Mouse (Mus musculus): ENCODE results near the gene Stxbp6. TPM values are rescaled to one million over a fixed set of nuclear protein-coding genes. Genes with fewer than 3 reads are reported as not detected.

The Stxbp6 gene
- polyA plus RNA-seq, 1 experiment from 2014 or later = 5.5 TPM

DNA sequence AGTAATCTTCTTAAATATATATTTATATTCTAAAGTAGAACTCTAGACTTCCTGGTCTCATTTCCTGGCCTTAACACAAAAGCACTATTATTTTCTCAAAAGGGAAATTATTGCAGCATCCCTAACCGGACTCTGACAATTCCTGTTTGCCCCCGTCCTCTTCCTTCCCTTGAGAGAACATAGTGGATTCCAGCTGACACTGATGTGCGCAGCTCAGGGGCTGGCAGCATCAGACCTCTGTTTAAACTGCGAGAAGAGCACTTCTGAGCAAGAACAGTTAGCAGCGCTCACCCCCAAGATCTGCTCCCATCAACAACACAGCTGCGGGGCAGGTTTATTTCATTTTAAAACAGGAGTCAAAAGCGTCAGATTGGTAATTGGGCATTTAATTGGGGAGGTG, 142.8 kb downstream of the Stxbp6 start:
- Histone ChIP-seq H3K4me3 (no peak overlapping the region), H3K4me2 (no peak overlapping the region), H3K36me3 (no peaks in the 10 kb centered on the region), H3K9ac (no peak overlapping the region), H3K4me1 (no peaks in the 10 kb centered on the region), H3K27me3 (replicated peaks) (no peaks in the 10 kb centered on the region), H3K9me3 (replicated peaks) (no peaks in the 10 kb centered on the region), H3K27ac (no peak overlapping the region)
- 66% methylated on average over 7 of the region's 7 CpGs for WGBS (ENCODE audit: insufficient replicate concordance)
- no peak for ATAC-seq

DNA sequence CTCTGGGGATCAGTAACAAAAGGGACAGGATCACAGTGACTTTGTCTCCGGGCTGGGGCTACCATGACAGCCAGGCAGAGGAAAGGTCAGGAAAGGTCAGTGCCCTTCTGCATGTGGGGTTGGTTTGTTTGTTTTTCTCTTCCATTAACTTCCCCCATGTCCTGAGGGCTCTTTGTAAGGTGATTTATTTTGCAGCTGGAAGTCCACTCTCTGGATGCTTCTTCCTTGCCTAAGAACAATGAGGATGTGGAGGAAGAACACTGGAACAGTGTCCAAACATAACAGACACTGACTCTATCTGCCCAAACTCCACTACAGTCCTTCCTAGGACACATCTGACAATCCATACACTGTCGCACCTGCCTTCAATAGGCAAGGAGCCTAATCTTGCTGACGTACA, 146.1 kb downstream of the Stxbp6 start:
- no peaks in the 10 kb centered on the region for H3K27me3 ChIP-seq (replicated peaks)
- H3K9ac ChIP-seq = no peak overlapping the region
- no peaks in the 10 kb centered on the region for H3K4me1 ChIP-seq
- H3K4me3 ChIP-seq = no peak overlapping the region
- H3K9me3 ChIP-seq (replicated peaks) = no peaks in the 10 kb centered on the region
- H3K36me3 ChIP-seq = no peaks in the 10 kb centered on the region
- no peak overlapping the region for H3K27ac ChIP-seq
- no peak for ATAC-seq
- 53% methylated on average over 3 of the region's 3 CpGs for WGBS (ENCODE audit: insufficient replicate concordance)
- H3K4me2 ChIP-seq = no peak overlapping the region

DNA sequence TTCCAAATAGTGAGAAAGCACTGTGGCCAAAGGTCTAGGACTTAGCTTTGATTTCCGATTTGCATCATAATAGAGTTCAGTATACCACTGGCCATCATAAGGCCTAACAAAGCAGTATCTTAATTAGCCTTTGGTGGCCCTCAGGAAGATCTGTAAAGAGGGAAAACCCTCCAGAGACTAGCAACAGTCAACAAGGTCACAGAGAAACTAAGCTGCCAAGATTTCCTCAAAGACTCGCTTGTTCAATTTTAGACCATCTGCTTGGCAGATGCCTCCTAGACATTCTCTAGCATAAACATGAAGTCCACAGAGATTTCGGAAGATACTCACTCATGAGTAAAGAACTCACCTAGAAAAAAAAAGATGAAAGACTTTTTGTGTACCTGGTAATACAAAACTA, 148.6 kb downstream of the Stxbp6 start:
- WGBS (ENCODE audit: insufficient replicate concordance) = 69% methylated on average over 3 of the region's 3 CpGs

DNA sequence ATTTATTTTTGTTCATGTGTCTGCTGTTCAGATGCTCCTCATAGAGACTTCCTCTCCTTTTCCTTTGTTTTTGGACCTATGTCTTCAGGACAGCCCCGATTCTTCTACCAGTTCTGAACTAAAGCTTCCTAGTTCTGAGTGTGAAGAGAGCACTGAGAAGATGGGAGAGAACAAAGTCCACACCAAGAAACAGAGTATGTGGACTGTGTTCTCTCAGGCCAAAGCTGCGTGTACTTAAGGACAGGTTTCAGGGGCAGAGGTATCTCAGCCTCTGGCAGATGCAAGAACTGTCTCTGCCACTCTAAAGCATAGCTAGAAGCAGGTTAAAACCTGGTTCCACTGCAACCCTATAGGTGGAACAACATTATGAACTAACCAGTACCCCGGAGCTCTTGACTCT, 151.2 kb downstream of the Stxbp6 start:
- Histone ChIP-seq H3K9ac (no peak overlapping the region), H3K9me3 (replicated peaks) (no peaks in the 10 kb centered on the region), H3K36me3 (no peaks in the 10 kb centered on the region), H3K4me3 (no peak overlapping the region), H3K27me3 (replicated peaks) (no peaks in the 10 kb centered on the region), H3K4me2 (no peak overlapping the region), H3K4me1 (no peaks in the 10 kb centered on the region), H3K27ac (no peak overlapping the region)
- WGBS (ENCODE audit: insufficient replicate concordance) = 62% methylated on average over 3 of the region's 3 CpGs
- no peak for ATAC-seq

More for the DNA sequence above, 148.6 kb downstream of the Stxbp6 start:
- Histone ChIP-seq H3K4me2 (no peak overlapping the region), H3K9me3 (replicated peaks) (no peaks in the 10 kb centered on the region), H3K27me3 (replicated peaks) (no peaks in the 10 kb centered on the region), H3K27ac (no peak overlapping the region), H3K4me1 (no peaks in the 10 kb centered on the region), H3K9ac (no peak overlapping the region), H3K4me3 (no peak overlapping the region), H3K36me3 (no peaks in the 10 kb centered on the region)
- no peak for ATAC-seq

DNA sequence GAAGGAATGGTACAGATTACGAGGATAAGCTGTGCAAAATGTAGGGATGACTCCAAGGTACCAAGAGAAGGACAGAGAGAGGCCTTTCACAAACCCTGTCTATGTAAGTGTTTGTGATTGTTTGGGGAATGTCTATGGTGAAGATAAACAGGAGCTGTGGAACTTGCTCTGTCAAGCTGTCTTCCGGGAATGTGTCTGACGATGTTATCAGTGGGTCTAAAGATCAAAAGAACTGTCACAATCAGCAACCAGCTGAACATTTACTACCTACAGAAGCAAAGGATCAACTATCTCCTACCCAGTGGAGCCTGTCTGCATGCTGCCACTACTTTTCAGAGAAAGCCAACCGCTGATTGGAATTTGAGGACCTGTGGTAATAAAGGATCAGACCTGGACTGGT, 152.3 kb downstream of the Stxbp6 start:
- peak; percentile 57 for ATAC-seq
- Histone ChIP-seq H3K4me2 (no peak overlapping the region), H3K36me3 (no peaks in the 10 kb centered on the region), H3K9ac (no peak overlapping the region), H3K9me3 (replicated peaks) (no peaks in the 10 kb centered on the region), H3K27ac (no peak overlapping the region), H3K4me1 (no peaks in the 10 kb centered on the region), H3K4me3 (no peak overlapping the region), H3K27me3 (replicated peaks) (no peaks in the 10 kb centered on the region)
- WGBS (ENCODE audit: insufficient replicate concordance) = 48% methylated on average over 4 of the region's 4 CpGs

DNA sequence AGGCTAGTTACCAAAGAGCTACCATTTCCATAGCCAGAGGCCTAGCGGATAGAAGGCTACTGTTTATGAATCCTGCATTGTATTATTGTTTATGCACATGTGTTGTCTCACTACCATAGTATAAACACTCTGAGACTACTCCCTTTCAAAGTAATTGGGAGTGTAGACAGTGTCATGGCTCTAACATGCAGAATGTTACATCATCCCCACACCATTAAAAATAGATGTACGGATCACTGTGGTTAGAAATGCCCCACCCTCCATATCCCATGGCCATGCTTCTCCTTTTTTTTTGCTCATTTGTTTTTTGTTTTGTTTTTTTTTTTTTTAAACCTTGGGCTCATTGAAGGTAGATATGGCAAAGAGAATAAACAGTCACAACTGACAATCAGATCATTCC, 154.9 kb downstream of the Stxbp6 start:
- no peaks in the 10 kb centered on the region for H3K27me3 ChIP-seq (replicated peaks)
- no peak overlapping the region for H3K27ac ChIP-seq
- H3K9ac ChIP-seq = no peak overlapping the region
- H3K36me3 ChIP-seq = no peaks in the 10 kb centered on the region
- no peaks in the 10 kb centered on the region for H3K4me1 ChIP-seq
- H3K9me3 ChIP-seq (replicated peaks) = no peaks in the 10 kb centered on the region
- ATAC-seq = no peak
- no peak overlapping the region for H3K4me2 ChIP-seq
- WGBS (ENCODE audit: insufficient replicate concordance) = 45% methylated on average over 2 of the region's 2 CpGs
- H3K4me3 ChIP-seq = no peak overlapping the region

DNA sequence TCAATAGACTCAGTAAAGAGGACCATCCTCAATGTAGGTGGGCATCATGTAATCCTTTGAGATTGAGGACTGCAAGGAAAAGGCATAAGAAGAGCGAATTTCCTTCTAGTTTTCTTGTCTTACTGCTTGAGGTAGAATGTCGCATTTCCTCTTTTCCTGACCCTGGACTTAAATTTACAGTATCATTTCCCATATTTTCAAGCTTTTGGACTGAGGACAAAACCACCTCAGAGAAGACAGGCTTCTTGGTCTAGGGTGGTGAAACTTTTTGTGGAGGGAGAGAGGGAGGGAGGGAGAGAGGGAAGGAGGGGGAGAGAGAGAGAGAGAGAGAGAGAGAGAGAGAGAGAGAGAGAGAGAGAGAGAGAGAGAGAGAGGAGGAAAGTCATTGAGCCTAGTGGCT, 155.6 kb downstream of the Stxbp6 start:
- Histone ChIP-seq H3K4me2 (no peak overlapping the region), H3K27ac (no peak overlapping the region), H3K4me3 (no peak overlapping the region), H3K4me1 (no peaks in the 10 kb centered on the region), H3K9ac (no peak overlapping the region), H3K9me3 (replicated peaks) (no peaks in the 10 kb centered on the region), H3K27me3 (replicated peaks) (no peaks in the 10 kb centered on the region), H3K36me3 (no peaks in the 10 kb centered on the region)
- ATAC-seq = no peak
- 60% methylated on average over 2 of the region's 2 CpGs for WGBS (ENCODE audit: insufficient replicate concordance)

DNA sequence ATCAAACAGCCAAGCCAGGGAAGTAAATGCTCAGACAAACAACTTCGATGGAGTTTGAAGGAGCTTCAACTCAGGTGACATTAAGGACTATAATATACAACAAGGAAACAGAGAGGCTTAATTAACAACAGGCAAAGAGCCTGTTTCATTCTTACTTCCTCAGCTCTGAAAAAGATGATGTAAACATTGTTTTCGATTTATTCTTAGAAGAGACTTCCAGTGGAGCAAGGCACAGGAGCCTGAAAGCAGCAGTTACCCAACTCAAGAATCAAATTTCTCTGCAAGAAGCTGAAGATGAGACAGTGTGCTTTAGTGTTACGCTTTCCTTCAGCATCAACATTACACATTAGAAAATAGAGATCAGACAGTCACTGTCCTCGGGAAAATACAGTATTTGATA, 160.7 kb downstream of the Stxbp6 start:
- no peak overlapping the region for H3K27ac ChIP-seq
- no peaks in the 10 kb centered on the region for H3K4me1 ChIP-seq

DNA sequence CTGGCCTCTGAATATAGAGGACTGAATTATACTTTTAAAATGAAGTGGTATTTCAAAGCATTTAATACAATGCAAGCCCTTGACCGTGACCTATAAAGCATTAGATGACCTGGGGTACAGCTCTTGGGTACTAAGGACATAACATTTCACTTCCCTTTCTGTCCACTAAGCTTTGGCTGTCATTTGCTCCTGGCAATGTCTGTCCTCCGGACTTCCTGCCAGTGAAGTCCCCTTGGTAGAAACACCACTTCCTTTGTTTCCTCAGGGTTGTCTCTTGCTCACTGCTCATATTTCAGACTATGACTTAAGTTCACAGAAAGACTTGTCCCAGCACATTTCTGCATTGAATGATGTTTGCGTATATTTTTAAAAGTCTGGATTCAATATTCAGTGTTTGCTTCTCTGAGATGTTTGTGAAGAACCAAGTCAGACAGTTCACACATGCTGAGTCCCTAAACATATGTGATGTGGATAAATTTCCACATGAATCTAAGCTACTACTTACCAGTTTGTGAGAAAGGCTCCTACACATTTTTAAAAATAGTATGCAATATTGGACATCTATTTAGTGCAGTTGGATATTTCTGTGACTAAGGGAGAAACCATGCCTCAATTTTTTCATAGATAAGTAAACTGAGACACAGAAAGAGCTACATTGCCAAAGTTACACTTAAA, 166.3 kb downstream of the Stxbp6 start:
- Histone ChIP-seq H3K9ac (no peak overlapping the region), H3K9me3 (replicated peaks) (no peaks in the 10 kb centered on the region), H3K4me2 (no peak overlapping the region), H3K4me1 (no peaks in the 10 kb centered on the region), H3K27ac (no peak overlapping the region), H3K27me3 (replicated peaks) (no peaks in the 10 kb centered on the region), H3K36me3 (no peaks in the 10 kb centered on the region), H3K4me3 (no peak overlapping the region)
- 45% methylated on average over 3 of the region's 3 CpGs for WGBS (ENCODE audit: insufficient replicate concordance)
- no peak for ATAC-seq

More for the DNA sequence above, 160.7 kb downstream of the Stxbp6 start:
- Histone ChIP-seq H3K9me3 (replicated peaks) (no peaks in the 10 kb centered on the region), H3K4me2 (no peak overlapping the region), H3K27me3 (replicated peaks) (no peaks in the 10 kb centered on the region), H3K4me3 (no peak overlapping the region), H3K36me3 (no peaks in the 10 kb centered on the region), H3K9ac (no peak overlapping the region)
- ATAC-seq = no peak
- WGBS (ENCODE audit: insufficient replicate concordance) = 60% methylated on average over 4 of the region's 4 CpGs

DNA sequence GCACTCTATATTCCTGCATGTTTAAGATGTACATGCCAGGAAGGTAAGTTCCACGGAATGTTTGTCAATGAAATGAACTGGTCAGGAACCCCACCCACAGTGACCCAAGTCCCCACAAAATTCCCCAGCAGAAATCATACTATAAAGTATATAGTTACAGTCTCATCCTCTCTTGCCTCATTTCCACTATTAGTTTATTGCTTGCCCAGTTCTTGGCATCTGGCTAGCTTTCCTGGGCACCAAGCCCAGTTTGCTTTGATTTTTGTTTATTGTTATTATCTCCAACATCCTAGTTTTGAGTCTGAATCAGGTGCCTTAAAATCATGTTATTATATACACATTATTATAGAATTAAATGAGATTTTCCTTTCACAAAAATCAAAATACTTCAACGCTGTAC, 168.5 kb downstream of the Stxbp6 start:
- Histone ChIP-seq H3K4me3 (no peak overlapping the region), H3K4me1 (no peaks in the 10 kb centered on the region), H3K27me3 (replicated peaks) (no peaks in the 10 kb centered on the region), H3K27ac (no peak overlapping the region), H3K36me3 (no peaks in the 10 kb centered on the region), H3K9ac (no peak overlapping the region), H3K4me2 (no peak overlapping the region), H3K9me3 (replicated peaks) (no peaks in the 10 kb centered on the region)
- no peak for ATAC-seq
- 69% methylated on average over 2 of the region's 2 CpGs for WGBS (ENCODE audit: insufficient replicate concordance)

DNA sequence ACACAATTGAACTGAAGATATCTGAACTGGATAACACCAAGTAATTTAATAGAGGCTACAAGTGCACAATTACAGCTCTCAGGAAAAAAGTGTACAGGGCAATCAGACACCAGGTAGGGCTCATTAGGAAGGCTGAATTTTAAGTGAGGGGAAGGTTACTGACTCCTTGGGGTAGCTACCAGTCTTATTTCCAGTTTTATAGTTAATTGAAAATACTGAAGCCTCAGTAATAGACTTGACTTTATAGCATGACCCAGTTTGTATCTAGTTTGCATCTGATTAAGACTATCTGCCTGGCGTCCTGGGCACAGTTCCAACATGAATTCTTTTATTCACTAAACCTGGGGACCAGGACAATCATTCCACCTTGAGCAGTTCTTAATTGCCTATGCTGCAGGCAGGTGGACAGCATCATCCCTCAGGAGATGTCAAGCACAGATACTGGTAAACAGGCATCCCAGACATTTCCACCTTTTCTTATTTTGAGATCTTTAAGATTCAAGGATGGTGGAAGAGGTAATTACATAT, 171.2 kb downstream of the Stxbp6 start:
- Histone ChIP-seq H3K4me1 (no peaks in the 10 kb centered on the region), H3K4me3 (no peak overlapping the region), H3K4me2 (no peak overlapping the region), H3K27ac (no peak overlapping the region), H3K9me3 (replicated peaks) (no peaks in the 10 kb centered on the region), H3K36me3 (no peaks in the 10 kb centered on the region), H3K9ac (no peak overlapping the region), H3K27me3 (replicated peaks) (no peaks in the 10 kb centered on the region)
- no peak for ATAC-seq
- 61% methylated on average over 1 of the region's 1 CpGs for WGBS (ENCODE audit: insufficient replicate concordance)

DNA sequence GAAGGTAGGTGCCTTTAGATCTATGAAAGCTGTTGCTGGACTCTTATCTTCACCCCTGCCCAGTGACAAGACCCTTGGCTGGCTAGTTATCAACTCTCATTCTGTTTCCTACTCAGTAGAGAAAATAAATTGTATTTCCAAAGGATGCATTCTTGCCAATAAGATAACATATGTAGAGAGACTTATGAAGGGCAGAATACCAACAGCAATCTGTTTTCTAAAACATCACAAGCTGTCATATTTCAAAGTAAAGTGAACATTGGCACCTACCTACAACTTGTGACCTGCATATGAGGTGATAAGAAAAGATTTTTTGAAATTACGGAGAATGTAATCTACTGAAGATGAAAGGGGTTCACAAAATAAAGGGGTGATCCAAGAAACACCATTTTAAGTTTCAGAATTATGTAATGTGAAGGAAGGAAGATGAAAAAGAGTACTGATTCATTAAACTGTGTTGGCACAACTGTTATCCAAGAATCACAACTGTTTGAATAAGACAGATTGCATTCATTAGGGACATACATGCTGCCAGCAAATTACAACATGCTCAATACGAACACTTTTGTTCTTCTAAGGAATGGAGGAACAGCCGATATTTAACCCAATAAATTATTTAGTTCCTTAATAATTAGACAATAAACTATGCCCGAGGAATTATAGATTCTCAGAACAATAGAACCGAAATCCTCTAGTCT, 175.2 kb downstream of the Stxbp6 start:
- Histone ChIP-seq H3K9me3 (replicated peaks) (no peaks in the 10 kb centered on the region), H3K27ac (no peak overlapping the region), H3K9ac (no peak overlapping the region), H3K4me1 (no peaks in the 10 kb centered on the region), H3K36me3 (no peaks in the 10 kb centered on the region), H3K4me2 (no peak overlapping the region), H3K4me3 (no peak overlapping the region), H3K27me3 (replicated peaks) (no peaks in the 10 kb centered on the region)
- WGBS (ENCODE audit: insufficient replicate concordance) = 68% methylated on average over 5 of the region's 5 CpGs
- ATAC-seq = no peak
